ENCODE assay signal across 8 mouse cellular contexts in genomic region chr16:46022189-46022928, GRCm38 (mm10). TPM values are rescaled to one million over a fixed set of nuclear protein-coding genes. Genes with fewer than 3 reads are reported as not detected.
DNase-seq lines count a peak whose midpoint lies in the region; ATAC-seq and TF ChIP-seq lines count a peak whose summit lies in the region.

No protein-coding gene starts in this region.

- no peak overlapping the region for H3K27ac ChIP-seq in bone marrow, adult 2 months (ENCODE audit: control insufficient read depth, insufficient read depth, low read depth, low read length, poor library complexity)
- H3K27ac ChIP-seq in embryonic facial prominence, embryonic 15.5 days (replicated peaks): no peak overlapping the region
- no peak overlapping the region for H3K27ac ChIP-seq in heart, postnatal 0 days (ENCODE audit: low read depth)
- no peak overlapping the region for H3K27ac ChIP-seq in lung, embryonic 14.5 days (ENCODE audit: low read depth)

- H3K9me3 ChIP-seq in embryonic facial prominence, embryonic 15.5 days (replicated peaks): no peaks in the 10 kb centered on the region
- no peaks in the 10 kb centered on the region for H3K9me3 ChIP-seq in heart, postnatal 0 days (replicated peaks; ENCODE audit: control insufficient read depth, low read length)
- H3K9me3 ChIP-seq in lung, embryonic 14.5 days (ENCODE audit: low read depth, low read length): no peaks in the 10 kb centered on the region

- DNase-seq in ES-CJ7 (ENCODE audit: low read depth, low spot score): peak; percentile 86
- DNase-seq in heart, postnatal 0 days (ENCODE audit: low spot score): peak; percentile 70
- DNase-seq in kidney, postnatal 25 days: peak; percentile 64 to 70
- DNase-seq in lung, embryonic 14.5 days: peak; percentile 90
- peak; percentile 74 for DNase-seq in yolk sac, embryonic 10.5 days (ENCODE audit: low spot score)

- H3K4me1 ChIP-seq in bone marrow, adult 2 months (ENCODE audit: control insufficient read depth, insufficient read depth, low read length): no peaks in the 10 kb centered on the region
- H3K4me1 ChIP-seq in embryonic facial prominence, embryonic 15.5 days: no peaks in the 10 kb centered on the region
- no peaks in the 10 kb centered on the region for H3K4me1 ChIP-seq in heart, postnatal 0 days (ENCODE audit: control insufficient read depth, insufficient read depth)
- H3K4me1 ChIP-seq in lung, embryonic 14.5 days (ENCODE audit: insufficient read depth): no peaks in the 10 kb centered on the region

- H3K9ac ChIP-seq in embryonic facial prominence, embryonic 15.5 days: no peak overlapping the region
- H3K9ac ChIP-seq in heart, postnatal 0 days (replicated peaks; ENCODE audit: low read depth, low read length): no peak overlapping the region
- H3K9ac ChIP-seq in lung, embryonic 14.5 days: no peak overlapping the region

- H3K4me2 ChIP-seq in embryonic facial prominence, embryonic 15.5 days (replicated peaks): no peak overlapping the region
- H3K4me2 ChIP-seq in heart, postnatal 0 days (ENCODE audit: low read depth, low read length): no peak overlapping the region
- no peak overlapping the region for H3K4me2 ChIP-seq in lung, embryonic 14.5 days

- peak; percentile 56 for TF ChIP-seq CTCF in bone marrow, adult 2 months (IDR thresholded peaks at IDR 0.05; ENCODE audit: control insufficient read depth, insufficient read depth, low read length)
- peak; percentile 91 for TF ChIP-seq CTCF in heart, postnatal 0 days (IDR thresholded peaks at IDR 0.05; ENCODE audit: low read depth)
- peak; percentile 90 for TF ChIP-seq CTCF in lung, embryonic 14.5 days (IDR thresholded peaks at IDR 0.05; ENCODE audit: low read depth)

- no peaks in the 10 kb centered on the region for H3K36me3 ChIP-seq in embryonic facial prominence, embryonic 15.5 days
- no peaks in the 10 kb centered on the region for H3K36me3 ChIP-seq in heart, postnatal 0 days (replicated peaks; ENCODE audit: control insufficient read depth, insufficient read depth, low read length)
- no peaks in the 10 kb centered on the region for H3K36me3 ChIP-seq in lung, embryonic 14.5 days (ENCODE audit: insufficient read depth)

- WGBS in bone marrow, adult 2 months: 4% methylated on average over 5 of the region's 5 CpGs
- 39% methylated on average over 5 of the region's 5 CpGs for WGBS in embryonic facial prominence, embryonic 15.5 days
- WGBS in heart, postnatal 0 days: 37% methylated on average over 5 of the region's 5 CpGs
- WGBS in lung, embryonic 14.5 days: 47% methylated on average over 5 of the region's 5 CpGs

- no peak for TF ChIP-seq POLR2A in bone marrow, adult 2 months (IDR thresholded peaks at IDR 0.05; ENCODE audit: borderline replicate concordance, control insufficient read depth, low read depth, low read length)

- TF ChIP-seq EP300 in heart, postnatal 0 days (IDR thresholded peaks at IDR 0.05; ENCODE audit: low read depth): no peak

- no peaks in the 10 kb centered on the region for H3K27me3 ChIP-seq in embryonic facial prominence, embryonic 15.5 days
- no peaks in the 10 kb centered on the region for H3K27me3 ChIP-seq in heart, postnatal 0 days (ENCODE audit: control insufficient read depth, insufficient read depth, low read length)
- no peaks in the 10 kb centered on the region for H3K27me3 ChIP-seq in lung, embryonic 14.5 days (ENCODE audit: insufficient read depth, low read length)

- H3K4me3 ChIP-seq in bone marrow, adult 2 months (replicated peaks; ENCODE audit: control insufficient read depth, low read depth, low read length): no peak overlapping the region
- H3K4me3 ChIP-seq in embryonic facial prominence, embryonic 15.5 days (replicated peaks): no peak overlapping the region
- no peak overlapping the region for H3K4me3 ChIP-seq in heart, postnatal 0 days (ENCODE audit: low read depth, low read length)
- no peak overlapping the region for H3K4me3 ChIP-seq in lung, embryonic 14.5 days (ENCODE audit: low read depth, low read length)

- peak; percentile 73 for ATAC-seq in embryonic facial prominence, embryonic 15.5 days (ENCODE audit: insufficient number of reproducible peaks, low FRiP score, low TSS enrichment, low read depth)
- ATAC-seq in heart, postnatal 0 days (ENCODE audit: insufficient read depth, low read depth): peak; percentile 64
- peak; percentile 81 for ATAC-seq in lung, embryonic 14.5 days (ENCODE audit: insufficient read depth)
- peak; percentile 80 for ATAC-seq in neutrophil, adult 5-6 weeks (ENCODE audit: extremely low read depth, insufficient number of reproducible peaks, low FRiP score, poor library complexity, severe bottlenecking)

RNA-seq across cellular contexts. Expression of gene Plcxd2, which starts 12.3 kb away (rescaled TPM):
- 0.85 TPM in 1 of 2 replicates, not detected in the other for polyA plus RNA-seq in bone marrow, adult 2 months (2011; ENCODE audit: insufficient read depth, insufficient read length, low replicate concordance, missing spikeins)
- polyA plus RNA-seq in embryonic facial prominence, embryonic 15.5 days (2015; fragmentation: Nextera tagmentation; extraction: Ambion mirVana): 1.4 TPM in 2 replicates
- 0.99 and 1.0 TPM in 2 replicates for total RNA-seq in heart, postnatal 0 days (2014; rRNA removed; ENCODE audit: low replicate concordance)
- 0.14 and 0.15 TPM in 2 replicates for polyA plus RNA-seq in heart, postnatal 0 days (2015; fragmentation: Nextera tagmentation; extraction: Ambion mirVana)
- polyA plus RNA-seq in lung, embryonic 14.5 days (2014; fragmentation: Nextera tagmentation; extraction: Ambion mirVana): 0.78 TPM in 2 replicates
- total RNA-seq in neutrophil, adult 5-6 weeks (2017): 8.3 and 10.5 TPM in 2 replicates
